Mouse (Mus musculus): ENCODE measurements at regions not wholly inside any gene's neighbourhood (a gene's known extent, or its start where the extent isn't known, plus 50 kb on each side); places are given as distances from the start of the nearest gene placed in this dataset.

DNA sequence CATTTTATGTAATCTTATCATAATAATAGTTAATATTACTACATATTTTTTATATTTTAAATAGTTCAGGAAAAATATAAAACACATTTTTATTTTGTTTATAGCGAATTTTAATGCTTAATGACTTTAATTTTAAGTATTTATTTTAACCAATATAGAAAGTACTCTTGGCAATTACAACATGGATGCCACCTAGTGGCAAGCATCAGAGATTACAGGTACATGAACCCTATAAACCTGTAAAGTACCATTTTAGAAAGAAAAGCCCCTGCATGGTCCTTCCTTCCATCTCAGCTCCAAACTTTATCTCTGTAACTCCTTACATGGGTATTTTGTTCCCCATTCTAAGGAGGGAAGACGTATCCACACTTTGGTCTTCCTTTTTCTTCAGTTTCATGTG lies 4328.9 kb upstream of the Gm7489 start:
- Histone ChIP-seq H3K27ac (ENCODE audit: low read depth, low read length) (no peak overlapping the region), H3K4me3 (ENCODE audit: low read depth, low read length) (no peak overlapping the region), H3K9ac (ENCODE audit: low read depth, low read length) (no peak overlapping the region), H3K36me3 (ENCODE audit: control insufficient read depth, insufficient read depth, low read length) (no peaks in the 10 kb centered on the region), H3K27me3 (ENCODE audit: control insufficient read depth, insufficient read depth, low read length) (no peaks in the 10 kb centered on the region), H3K4me1 (replicated peaks; ENCODE audit: control insufficient read depth, insufficient read depth, low read length) (no peaks in the 10 kb centered on the region), H3K4me2 (replicated peaks; ENCODE audit: low read depth, low read length) (no peak overlapping the region), H3K9me3 (ENCODE audit: control insufficient read depth, low read length) (no peaks in the 10 kb centered on the region)
- WGBS: 23% methylated on average over 2 of the region's 2 CpGs
- DNase-seq (ENCODE audit: low spot score): no peak
- no peak for ATAC-seq (ENCODE audit: low FRiP score)

DNA sequence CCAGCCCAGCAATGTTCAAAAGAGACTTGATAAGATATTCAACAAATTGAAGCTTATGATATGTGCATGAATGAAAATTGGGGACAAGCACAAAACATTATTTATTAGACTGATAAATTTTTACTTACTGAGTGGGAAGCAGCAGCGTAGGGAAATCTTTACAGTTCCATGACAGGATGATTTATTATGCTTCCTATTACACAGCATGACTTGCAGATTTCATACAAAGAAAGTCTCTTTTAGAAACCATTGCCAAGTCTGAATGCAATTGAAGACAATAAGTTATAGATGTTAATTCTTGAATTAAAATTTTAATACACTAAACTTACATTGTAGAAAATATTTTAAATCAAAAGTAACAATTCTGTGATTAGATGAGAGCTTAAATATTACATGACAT lies 4324.3 kb upstream of the Gm7489 start:
- H3K36me3 ChIP-seq (ENCODE audit: control insufficient read depth, insufficient read depth, low read length): no peaks in the 10 kb centered on the region
- H3K9ac ChIP-seq (ENCODE audit: low read depth, low read length): no peak overlapping the region
- DNase-seq (ENCODE audit: low spot score) (no peak), ATAC-seq (ENCODE audit: low FRiP score) (no peak)
- no peaks in the 10 kb centered on the region for H3K27me3 ChIP-seq (ENCODE audit: control insufficient read depth, insufficient read depth, low read length)
- H3K4me3 ChIP-seq (ENCODE audit: low read depth, low read length): no peak overlapping the region
- H3K27ac ChIP-seq (ENCODE audit: low read depth, low read length): no peak overlapping the region
- H3K4me1 ChIP-seq (replicated peaks; ENCODE audit: control insufficient read depth, insufficient read depth, low read length): no peaks in the 10 kb centered on the region
- H3K4me2 ChIP-seq (replicated peaks; ENCODE audit: low read depth, low read length): no peak overlapping the region
- WGBS: 39% methylated on average over 1 of the region's 1 CpGs
- no peaks in the 10 kb centered on the region for H3K9me3 ChIP-seq (ENCODE audit: control insufficient read depth, low read length)

DNA sequence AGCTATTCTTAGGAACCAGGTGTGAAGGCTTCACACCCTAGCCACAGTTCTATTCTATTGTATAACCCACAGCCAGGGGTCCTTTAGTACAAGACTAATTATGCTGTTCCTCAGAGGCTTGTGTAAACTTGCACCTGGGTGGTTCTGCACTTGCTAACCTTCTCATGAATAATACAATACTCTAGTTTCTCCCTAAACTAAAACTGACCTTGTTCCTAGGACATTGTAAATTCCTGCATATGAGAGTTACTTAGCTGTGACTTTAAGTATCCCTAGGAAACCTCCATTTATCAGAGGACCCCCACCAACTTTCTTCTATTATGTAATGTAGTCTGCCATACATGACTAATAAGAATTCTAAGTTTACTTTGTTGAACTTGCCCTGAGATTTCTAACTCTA lies 4295.9 kb upstream of the Gm7489 start:
- Histone ChIP-seq H3K27me3 (ENCODE audit: control insufficient read depth, insufficient read depth, low read length) (no peaks in the 10 kb centered on the region), H3K4me3 (ENCODE audit: low read depth, low read length) (no peak overlapping the region), H3K27ac (ENCODE audit: low read depth, low read length) (no peak overlapping the region), H3K9ac (ENCODE audit: low read depth, low read length) (no peak overlapping the region), H3K4me2 (replicated peaks; ENCODE audit: low read depth, low read length) (no peak overlapping the region), H3K9me3 (ENCODE audit: control insufficient read depth, low read length) (no peaks in the 10 kb centered on the region), H3K4me1 (replicated peaks; ENCODE audit: control insufficient read depth, insufficient read depth, low read length) (no peaks in the 10 kb centered on the region), H3K36me3 (ENCODE audit: control insufficient read depth, insufficient read depth, low read length) (no peaks in the 10 kb centered on the region)
- DNase-seq (ENCODE audit: low spot score) (no peak), ATAC-seq (ENCODE audit: low FRiP score) (no peak)

DNA sequence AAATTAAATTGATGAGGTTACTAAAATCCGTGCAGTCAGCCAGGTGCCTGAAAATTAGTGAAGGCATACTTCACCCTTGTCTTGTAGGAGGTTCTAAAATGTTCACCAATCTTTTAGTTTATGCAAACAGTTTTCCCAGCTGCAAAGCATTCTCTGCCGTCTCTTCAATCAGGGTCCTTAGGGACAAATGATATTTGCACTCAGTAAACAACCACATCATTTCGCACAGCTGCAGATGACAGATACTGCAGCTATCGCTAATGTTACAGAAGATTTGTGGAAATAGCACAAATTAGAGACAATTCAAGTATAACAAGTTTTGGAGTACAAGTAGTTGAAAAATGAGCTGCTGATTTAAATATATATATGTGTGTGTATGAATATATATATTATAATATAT lies 4270.8 kb upstream of the Gm7489 start:
- H3K9me3 ChIP-seq (ENCODE audit: control insufficient read depth, low read length): no peaks in the 10 kb centered on the region
- ATAC-seq (ENCODE audit: low FRiP score) (no peak), DNase-seq (ENCODE audit: low spot score) (no peak)
- H3K4me3 ChIP-seq (ENCODE audit: low read depth, low read length): no peak overlapping the region
- H3K27me3 ChIP-seq (ENCODE audit: control insufficient read depth, insufficient read depth, low read length): no peaks in the 10 kb centered on the region
- no peak overlapping the region for H3K27ac ChIP-seq (ENCODE audit: low read depth, low read length)
- no peaks in the 10 kb centered on the region for H3K4me1 ChIP-seq (replicated peaks; ENCODE audit: control insufficient read depth, insufficient read depth, low read length)
- H3K36me3 ChIP-seq (ENCODE audit: control insufficient read depth, insufficient read depth, low read length): no peaks in the 10 kb centered on the region
- no peak overlapping the region for H3K9ac ChIP-seq (ENCODE audit: low read depth, low read length)
- 71% methylated on average over 4 of the region's 4 CpGs for WGBS
- H3K4me2 ChIP-seq (replicated peaks; ENCODE audit: low read depth, low read length): no peak overlapping the region

DNA sequence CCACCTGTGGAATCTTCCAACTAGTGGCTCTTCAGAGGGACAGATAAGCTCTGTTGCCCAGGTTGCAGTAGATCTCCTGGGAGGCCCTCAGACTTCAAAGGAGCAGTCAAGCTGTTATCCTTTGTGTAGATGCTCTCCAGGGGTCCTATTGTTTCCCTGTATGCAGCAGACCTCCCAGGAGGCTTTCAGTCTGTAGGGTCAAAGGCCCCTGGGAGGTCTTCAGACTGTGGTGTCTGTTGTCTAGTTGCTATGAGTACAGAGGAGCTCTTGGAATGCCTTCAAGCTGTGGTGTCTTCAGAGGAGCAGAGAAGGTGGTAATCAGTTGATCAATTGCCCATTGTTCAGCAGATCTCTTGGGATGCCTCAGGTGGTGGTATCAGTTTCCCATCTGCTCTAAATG lies 4237.3 kb upstream of the Gm7489 start:
- H3K9me3 ChIP-seq (ENCODE audit: control insufficient read depth, low read length): no peaks in the 10 kb centered on the region
- no peaks in the 10 kb centered on the region for H3K36me3 ChIP-seq (ENCODE audit: control insufficient read depth, insufficient read depth, low read length)
- DNase-seq (ENCODE audit: low spot score): no peak
- ATAC-seq (ENCODE audit: low FRiP score): peak; percentile 51; the same call in 1 of the 2 replicates
- H3K4me2 ChIP-seq (replicated peaks; ENCODE audit: low read depth, low read length): no peak overlapping the region
- no peak overlapping the region for H3K4me3 ChIP-seq (ENCODE audit: low read depth, low read length)
- H3K27me3 ChIP-seq (ENCODE audit: control insufficient read depth, insufficient read depth, low read length): no peaks in the 10 kb centered on the region
- no peaks in the 10 kb centered on the region for H3K4me1 ChIP-seq (replicated peaks; ENCODE audit: control insufficient read depth, insufficient read depth, low read length)
- H3K27ac ChIP-seq (ENCODE audit: low read depth, low read length): no peak overlapping the region
- H3K9ac ChIP-seq (ENCODE audit: low read depth, low read length): no peak overlapping the region

DNA sequence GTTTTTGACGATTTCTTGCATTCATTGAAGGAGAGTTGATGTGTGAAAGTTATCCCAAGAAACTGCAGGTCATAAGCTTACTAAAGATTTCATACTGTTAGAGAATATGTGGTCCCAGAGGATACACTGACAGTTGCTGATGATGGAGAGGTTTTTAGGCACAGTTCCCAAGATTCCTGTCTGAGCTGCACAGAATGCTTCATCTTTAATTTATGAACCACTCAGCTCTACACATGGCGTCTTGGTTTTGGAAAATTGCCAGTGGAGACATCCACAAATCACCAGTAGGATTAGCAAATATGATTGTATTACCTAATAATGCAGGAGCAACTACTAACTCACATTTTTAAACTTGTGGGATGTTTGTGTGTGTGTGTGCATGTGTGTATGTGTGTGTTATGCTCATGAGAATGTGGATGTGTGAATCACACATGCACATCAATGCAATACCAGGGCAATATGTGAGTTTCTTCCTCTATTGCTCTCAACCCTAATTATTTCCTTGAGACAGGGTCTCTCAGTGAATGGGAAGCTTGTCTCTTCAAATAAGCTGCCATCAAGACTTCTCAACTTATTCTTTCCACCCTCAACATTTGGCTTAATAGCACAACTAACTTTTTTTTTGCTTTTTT lies 4234.0 kb upstream of the Gm7489 start:
- Histone ChIP-seq H3K4me3 (ENCODE audit: low read depth, low read length) (no peak overlapping the region), H3K9me3 (ENCODE audit: control insufficient read depth, low read length) (no peaks in the 10 kb centered on the region), H3K4me2 (replicated peaks; ENCODE audit: low read depth, low read length) (no peak overlapping the region), H3K27me3 (ENCODE audit: control insufficient read depth, insufficient read depth, low read length) (no peaks in the 10 kb centered on the region), H3K27ac (ENCODE audit: low read depth, low read length) (no peak overlapping the region), H3K36me3 (ENCODE audit: control insufficient read depth, insufficient read depth, low read length) (no peaks in the 10 kb centered on the region), H3K9ac (ENCODE audit: low read depth, low read length) (no peak overlapping the region), H3K4me1 (replicated peaks; ENCODE audit: control insufficient read depth, insufficient read depth, low read length) (no peaks in the 10 kb centered on the region)
- WGBS: 69% methylated on average over 2 of the region's 2 CpGs
- ATAC-seq (ENCODE audit: low FRiP score): no peak
- no peak for DNase-seq (ENCODE audit: low spot score)

DNA sequence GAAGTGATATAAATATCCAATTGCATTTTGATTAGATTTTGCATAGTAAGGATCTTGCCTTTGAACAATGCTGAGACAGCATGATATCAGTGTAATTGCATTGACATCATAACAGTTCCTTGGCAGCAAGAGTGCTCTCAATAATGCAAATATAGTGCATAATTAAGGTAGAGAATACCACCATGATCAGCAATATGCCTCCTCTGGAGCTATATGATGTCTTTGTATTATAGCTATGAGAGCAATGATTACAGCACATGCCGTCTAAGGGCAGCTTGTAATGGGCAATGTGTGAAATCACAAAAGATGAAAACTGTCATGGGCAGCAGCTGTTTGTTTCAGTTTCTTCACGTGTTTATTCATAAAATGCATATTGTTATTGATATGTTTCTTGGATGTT lies 4231.0 kb upstream of the Gm7489 start:
- Histone ChIP-seq H3K27me3 (ENCODE audit: control insufficient read depth, insufficient read depth, low read length) (no peaks in the 10 kb centered on the region), H3K27ac (ENCODE audit: low read depth, low read length) (no peak overlapping the region), H3K9me3 (ENCODE audit: control insufficient read depth, low read length) (no peaks in the 10 kb centered on the region), H3K9ac (ENCODE audit: low read depth, low read length) (no peak overlapping the region), H3K4me1 (replicated peaks; ENCODE audit: control insufficient read depth, insufficient read depth, low read length) (no peaks in the 10 kb centered on the region), H3K4me3 (ENCODE audit: low read depth, low read length) (no peak overlapping the region), H3K36me3 (ENCODE audit: control insufficient read depth, insufficient read depth, low read length) (no peaks in the 10 kb centered on the region), H3K4me2 (replicated peaks; ENCODE audit: low read depth, low read length) (no peak overlapping the region)
- DNase-seq (ENCODE audit: low spot score) (no peak), ATAC-seq (ENCODE audit: low FRiP score) (no peak)
- 82% methylated on average over 2 of the region's 2 CpGs for WGBS

DNA sequence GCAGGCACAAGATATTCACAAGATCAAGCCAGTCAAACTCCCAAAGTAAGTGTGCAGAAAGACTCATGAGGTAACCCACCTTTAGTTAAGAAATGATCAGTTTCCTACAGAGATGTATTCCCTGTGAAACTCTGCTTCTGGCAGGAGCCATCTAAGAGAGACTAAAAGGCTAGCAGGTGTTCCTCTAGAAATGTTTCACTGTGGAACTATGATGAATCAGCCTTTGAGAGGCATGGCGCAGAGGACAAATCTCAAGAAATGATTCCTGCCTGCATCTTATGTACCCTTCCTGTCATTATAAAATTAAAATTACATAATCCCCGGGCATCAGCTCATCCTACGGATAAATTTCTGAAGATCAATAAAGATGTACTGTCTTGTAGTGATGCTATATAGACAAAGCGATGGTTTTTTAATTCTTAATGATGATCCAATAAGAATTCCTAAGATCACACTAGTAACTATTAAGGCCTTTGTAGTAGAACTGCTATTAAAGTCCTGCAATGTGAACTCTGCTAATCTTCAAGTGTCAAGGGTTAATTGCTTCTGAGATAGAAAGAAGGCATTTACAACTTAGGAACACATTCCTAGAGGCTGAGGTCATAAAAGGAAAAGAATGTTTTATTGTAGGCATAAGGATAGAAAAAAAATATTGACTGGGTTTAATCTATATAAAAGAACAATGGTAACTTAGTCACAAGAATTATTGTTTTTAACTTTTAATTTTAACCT lies 4219.7 kb upstream of the Gm7489 start:
- H3K36me3 ChIP-seq (ENCODE audit: control insufficient read depth, insufficient read depth, low read length): no peaks in the 10 kb centered on the region
- no peak overlapping the region for H3K4me2 ChIP-seq (replicated peaks; ENCODE audit: low read depth, low read length)
- H3K4me1 ChIP-seq (replicated peaks; ENCODE audit: control insufficient read depth, insufficient read depth, low read length): no peaks in the 10 kb centered on the region
- no peaks in the 10 kb centered on the region for H3K27me3 ChIP-seq (ENCODE audit: control insufficient read depth, insufficient read depth, low read length)
- no peak overlapping the region for H3K9ac ChIP-seq (ENCODE audit: low read depth, low read length)
- no peaks in the 10 kb centered on the region for H3K9me3 ChIP-seq (ENCODE audit: control insufficient read depth, low read length)
- no peak overlapping the region for H3K4me3 ChIP-seq (ENCODE audit: low read depth, low read length)
- no peak overlapping the region for H3K27ac ChIP-seq (ENCODE audit: low read depth, low read length)
- DNase-seq (ENCODE audit: low spot score) (no peak), ATAC-seq (ENCODE audit: low FRiP score) (no peak)
- WGBS: 90% methylated on average over 4 of the region's 4 CpGs

All from hindbrain, embryonic 11.5 days (tissue).